Mouse (Mus musculus): ENCODE data around the gene Tm9sf4.

Gene Tm9sf4

DNA sequence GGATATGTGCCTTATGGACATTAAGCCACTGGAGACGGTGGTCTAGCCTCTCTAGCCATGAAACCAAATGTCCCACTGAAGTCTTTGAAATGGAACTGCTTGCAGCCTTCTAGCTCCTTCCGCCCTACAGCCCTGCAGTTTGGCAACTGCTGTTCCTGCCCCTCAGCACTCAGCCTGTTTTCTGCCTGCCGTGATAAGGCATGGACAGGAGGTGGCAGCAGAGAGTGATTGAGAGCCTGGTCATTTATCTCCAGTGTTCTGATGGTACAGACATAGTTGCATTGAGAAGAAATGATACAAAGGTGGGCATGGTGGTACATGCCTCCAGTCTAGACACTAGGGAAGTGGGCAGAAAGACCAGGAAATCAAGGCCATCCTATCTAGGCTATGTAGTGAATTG is 13.4 kb upstream of the Tm9sf4 start:
- Histone ChIP-seq H3K4me1 (replicated peaks; ENCODE audit: low read depth, low read length) (no peaks in the 10 kb centered on the region), H3K9me3 (ENCODE audit: low read length) (no peaks in the 10 kb centered on the region), H3K36me3 (ENCODE audit: insufficient read depth, low read length) (peaks cover 93% of the 10 kb centered on the region), H3K4me3 (replicated peaks; ENCODE audit: low read length) (no peak overlapping the region), H3K27me3 (ENCODE audit: insufficient read depth, low read length) (no peaks in the 10 kb centered on the region)
- TF ChIP-seq POU5F1 (IDR thresholded peaks at IDR 0.05; ENCODE audit: borderline replicate concordance, low read length), result no peak
- TF ChIP-seq CTCF (conservative IDR thresholded peaks at IDR 0.05; ENCODE audit: low read length), result peak; percentile 77

DNA sequence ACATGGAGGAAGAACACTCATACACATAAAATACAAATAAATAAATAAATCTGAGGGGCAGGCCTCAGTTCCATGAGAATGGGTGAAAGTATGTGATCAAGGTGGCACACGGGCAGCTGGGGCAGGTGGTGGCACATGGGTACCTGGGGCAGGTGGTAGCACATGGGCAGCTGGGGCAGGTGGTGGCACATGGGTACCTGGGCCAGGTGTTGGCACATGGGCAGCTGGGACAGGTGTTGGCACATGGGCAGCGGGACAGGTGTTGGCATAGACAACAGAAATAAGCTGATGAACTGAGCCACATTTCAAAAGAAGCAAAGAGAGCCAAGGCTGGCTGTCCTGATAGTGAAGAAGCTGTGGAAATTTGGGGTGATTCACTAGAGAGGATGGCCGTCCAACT is 11.4 kb upstream of the Tm9sf4 start:
- no peaks in the 10 kb centered on the region for H3K27me3 ChIP-seq (ENCODE audit: insufficient read depth, low read length)
- TF ChIP-seq POU5F1 (IDR thresholded peaks at IDR 0.05; ENCODE audit: borderline replicate concordance, low read length), result no peak
- TF ChIP-seq CTCF (conservative IDR thresholded peaks at IDR 0.05; ENCODE audit: low read length), result no peak
- TF ChIP-seq NANOG (IDR thresholded peaks at IDR 0.05; ENCODE audit: borderline replicate concordance, low read length), result no peak
- no peaks in the 10 kb centered on the region for H3K4me1 ChIP-seq (replicated peaks; ENCODE audit: low read depth, low read length)
- peaks cover 78% of the 10 kb centered on the region for H3K36me3 ChIP-seq (ENCODE audit: insufficient read depth, low read length)
- H3K4me3 ChIP-seq (replicated peaks; ENCODE audit: low read length), result no peak overlapping the region
- no peaks in the 10 kb centered on the region for H3K9me3 ChIP-seq (ENCODE audit: low read length)

- no peak for TF ChIP-seq POU5F1 (IDR thresholded peaks at IDR 0.05; ENCODE audit: borderline replicate concordance, low read length)
- TF ChIP-seq NANOG (IDR thresholded peaks at IDR 0.05; ENCODE audit: borderline replicate concordance, low read length), result no peak
- no peak for TF ChIP-seq CTCF (conservative IDR thresholded peaks at IDR 0.05; ENCODE audit: low read length)
- Histone ChIP-seq H3K27me3 (ENCODE audit: insufficient read depth, low read length) (no peaks in the 10 kb centered on the region), H3K4me1 (replicated peaks; ENCODE audit: low read depth, low read length) (0 out of 2 replicates have a peak, but pooled peaks cover 8% of the 10 kb centered on the region), H3K4me3 (replicated peaks; ENCODE audit: low read length) (no peak overlapping the region), H3K36me3 (ENCODE audit: insufficient read depth, low read length) (peaks cover 67% of the 10 kb centered on the region), H3K9me3 (ENCODE audit: low read length) (no peaks in the 10 kb centered on the region)
Measured at GRCm38 (mm10) chr2:153151026-153151425, 10.1 kb upstream of the Tm9sf4 start.

GRCm38 (mm10) chr2:153151926-153152665 is 9.0 kb upstream of the Tm9sf4 start:
- no peaks in the 10 kb centered on the region for H3K9me3 ChIP-seq (ENCODE audit: low read length)
- H3K4me3 ChIP-seq (replicated peaks; ENCODE audit: low read length), result no peak overlapping the region
- peaks cover 56% of the 10 kb centered on the region for H3K36me3 ChIP-seq (ENCODE audit: insufficient read depth, low read length)
- TF ChIP-seq POU5F1 (IDR thresholded peaks at IDR 0.05; ENCODE audit: borderline replicate concordance, low read length), result no peak
- TF ChIP-seq NANOG (IDR thresholded peaks at IDR 0.05; ENCODE audit: borderline replicate concordance, low read length), result no peak
- 0 out of 2 replicates have a peak, but pooled peaks cover 8% of the 10 kb centered on the region for H3K4me1 ChIP-seq (replicated peaks; ENCODE audit: low read depth, low read length)
- no peaks in the 10 kb centered on the region for H3K27me3 ChIP-seq (ENCODE audit: insufficient read depth, low read length)

GRCm38 (mm10) chr2:153153033-153153450 is 8.1 kb upstream of the Tm9sf4 start:
- H3K36me3 ChIP-seq (ENCODE audit: insufficient read depth, low read length), result peaks cover 50% of the 10 kb centered on the region
- H3K9me3 ChIP-seq (ENCODE audit: low read length), result no peaks in the 10 kb centered on the region
- H3K4me1 ChIP-seq (replicated peaks; ENCODE audit: low read depth, low read length), result 0 out of 2 replicates have a peak, but pooled peaks cover 8% of the 10 kb centered on the region
- TF ChIP-seq NANOG (IDR thresholded peaks at IDR 0.05; ENCODE audit: borderline replicate concordance, low read length) (no peak), CTCF (conservative IDR thresholded peaks at IDR 0.05; ENCODE audit: low read length) (no peak), POU5F1 (IDR thresholded peaks at IDR 0.05; ENCODE audit: borderline replicate concordance, low read length) (no peak)
- no peak overlapping the region for H3K4me3 ChIP-seq (replicated peaks; ENCODE audit: low read length)
- H3K27me3 ChIP-seq (ENCODE audit: insufficient read depth, low read length), result no peaks in the 10 kb centered on the region

GRCm38 (mm10) chr2:153157270-153157669 is 3.8 kb upstream of the Tm9sf4 start:
- Histone ChIP-seq H3K4me3 (replicated peaks; ENCODE audit: low read length) (no peak overlapping the region), H3K4me1 (replicated peaks; ENCODE audit: low read depth, low read length) (peaks cover 13% of the 10 kb centered on the region), H3K27me3 (ENCODE audit: insufficient read depth, low read length) (no peaks in the 10 kb centered on the region), H3K9me3 (ENCODE audit: low read length) (no peaks in the 10 kb centered on the region), H3K36me3 (ENCODE audit: insufficient read depth, low read length) (peaks cover 8% of the 10 kb centered on the region)
- TF ChIP-seq POU5F1 (IDR thresholded peaks at IDR 0.05; ENCODE audit: borderline replicate concordance, low read length) (no peak), CTCF (conservative IDR thresholded peaks at IDR 0.05; ENCODE audit: low read length) (peak; percentile 52)

- Histone ChIP-seq H3K4me1 (replicated peaks; ENCODE audit: low read depth, low read length) (peaks cover 36% of the 10 kb centered on the region), H3K4me3 (replicated peaks; ENCODE audit: low read length) (no peak overlapping the region), H3K27me3 (ENCODE audit: insufficient read depth, low read length) (no peaks in the 10 kb centered on the region), H3K36me3 (ENCODE audit: insufficient read depth, low read length) (peaks cover 21% of the 10 kb centered on the region), H3K9me3 (ENCODE audit: low read length) (no peaks in the 10 kb centered on the region)
- TF ChIP-seq CTCF (conservative IDR thresholded peaks at IDR 0.05; ENCODE audit: low read length) (no peak), POU5F1 (IDR thresholded peaks at IDR 0.05; ENCODE audit: borderline replicate concordance, low read length) (no peak), NANOG (IDR thresholded peaks at IDR 0.05; ENCODE audit: borderline replicate concordance, low read length) (no peak)
Measured at GRCm38 (mm10) chr2:153160133-153160532, 970 bp upstream of the Tm9sf4 start.

GRCm38 (mm10) chr2:153161684-153162080 is 579 bp downstream of the Tm9sf4 start:
- no peaks in the 10 kb centered on the region for H3K9me3 ChIP-seq (ENCODE audit: low read length)
- peaks cover 45% of the 10 kb centered on the region for H3K4me1 ChIP-seq (replicated peaks; ENCODE audit: low read depth, low read length)

GRCm38 (mm10) chr2:153167136-153167535 is 6.0 kb downstream of the Tm9sf4 start:
- H3K4me1 ChIP-seq (replicated peaks; ENCODE audit: low read depth, low read length), result peaks cover 93% of the 10 kb centered on the region

More at GRCm38 (mm10) chr2:153161684-153162080, 579 bp downstream of the Tm9sf4 start:
- Histone ChIP-seq H3K36me3 (ENCODE audit: insufficient read depth, low read length) (peaks cover 33% of the 10 kb centered on the region), H3K4me3 (replicated peaks; ENCODE audit: low read length) (peak overlapping the region; percentile 98), H3K27me3 (ENCODE audit: insufficient read depth, low read length) (no peaks in the 10 kb centered on the region)
- TF ChIP-seq CTCF (conservative IDR thresholded peaks at IDR 0.05; ENCODE audit: low read length) (no peak), POU5F1 (IDR thresholded peaks at IDR 0.05; ENCODE audit: borderline replicate concordance, low read length) (no peak), NANOG (IDR thresholded peaks at IDR 0.05; ENCODE audit: borderline replicate concordance, low read length) (no peak)

More at GRCm38 (mm10) chr2:153167136-153167535, 6.0 kb downstream of the Tm9sf4 start:
- Histone ChIP-seq H3K4me3 (replicated peaks; ENCODE audit: low read length) (peak overlapping the region; percentile 43), H3K27me3 (ENCODE audit: insufficient read depth, low read length) (no peaks in the 10 kb centered on the region), H3K36me3 (ENCODE audit: insufficient read depth, low read length) (peaks cover 43% of the 10 kb centered on the region), H3K9me3 (ENCODE audit: low read length) (no peaks in the 10 kb centered on the region)
- TF ChIP-seq NANOG (IDR thresholded peaks at IDR 0.05; ENCODE audit: borderline replicate concordance, low read length) (no peak), CTCF (conservative IDR thresholded peaks at IDR 0.05; ENCODE audit: low read length) (no peak), POU5F1 (IDR thresholded peaks at IDR 0.05; ENCODE audit: borderline replicate concordance, low read length) (no peak)

Data from E14TG2a.4 (cell line).